Mouse (Mus musculus): Measurements from ENCODE around the gene Eef1akmt2. TPM values are rescaled to one million over a fixed set of nuclear protein-coding genes. Genes with fewer than 3 reads are reported as not detected.

Gene Eef1akmt2
- polyA plus RNA-seq, 1 experiment from 2014 or later: 98.9 TPM

DNA sequence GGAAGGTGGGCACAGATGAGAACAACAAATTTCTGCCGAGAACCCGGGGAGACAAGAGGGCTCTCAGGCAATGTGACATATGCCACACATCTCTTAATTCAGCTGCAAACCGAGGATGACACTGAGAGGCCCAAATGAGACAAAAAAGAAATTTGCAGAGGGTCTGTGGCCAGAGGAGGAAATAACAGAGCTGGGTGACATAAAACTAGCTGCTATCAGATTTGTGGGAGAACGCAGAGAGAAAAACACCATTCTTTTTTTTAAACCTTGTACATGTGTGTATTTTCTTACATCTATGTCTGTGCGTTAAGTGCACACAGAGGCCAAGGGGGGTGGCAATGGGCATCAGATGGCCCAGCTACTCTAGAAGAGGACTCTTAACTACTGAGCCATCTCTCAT is 57.3 kb downstream of the Eef1akmt2 start:
- ATAC-seq: no peak
- no peaks in the 10 kb centered on the region for H3K9me3 ChIP-seq
- H3K4me3 ChIP-seq (replicated peaks): no peak overlapping the region
- H3K4me2 ChIP-seq (replicated peaks): no peak overlapping the region
- H3K4me1 ChIP-seq (replicated peaks): peaks cover 8% of the 10 kb centered on the region
- peaks cover 4% of the 10 kb centered on the region; the same call in 1 of the 2 replicates for H3K36me3 ChIP-seq
- no peak overlapping the region for H3K27ac ChIP-seq
- WGBS: 93% methylated on average over 5 of the region's 5 CpGs
- H3K27me3 ChIP-seq: no peaks in the 10 kb centered on the region
- H3K9ac ChIP-seq (replicated peaks): no peak overlapping the region

DNA sequence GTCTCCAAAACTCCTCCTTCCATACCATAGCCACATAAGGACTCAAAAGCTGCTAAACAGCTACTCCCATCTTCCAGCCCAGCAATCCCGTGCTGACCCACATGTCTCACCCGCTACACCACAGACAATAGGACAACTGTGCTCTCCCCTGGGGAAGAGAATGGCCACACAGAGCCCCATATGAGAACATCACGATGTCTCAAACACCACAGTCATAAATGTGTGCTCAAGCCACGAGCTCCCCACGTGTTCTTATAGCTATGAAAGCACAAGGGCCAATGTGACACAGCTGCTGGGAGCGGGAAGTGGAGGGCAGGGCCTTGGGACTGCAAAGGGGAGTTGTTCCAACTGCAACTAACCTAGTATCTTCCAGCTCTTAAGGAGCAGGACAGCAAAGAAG is 59.0 kb downstream of the Eef1akmt2 start:
- no peak overlapping the region for H3K27ac ChIP-seq
- no peak overlapping the region for H3K9ac ChIP-seq (replicated peaks)
- 81% methylated on average over 6 of the region's 6 CpGs for WGBS
- no peak overlapping the region for H3K4me2 ChIP-seq (replicated peaks)
- H3K36me3 ChIP-seq: peaks cover 8% of the 10 kb centered on the region; the same call in 1 of the 2 replicates
- ATAC-seq: no peak
- H3K27me3 ChIP-seq: no peaks in the 10 kb centered on the region
- peaks cover 8% of the 10 kb centered on the region for H3K4me1 ChIP-seq (replicated peaks)
- H3K9me3 ChIP-seq: no peaks in the 10 kb centered on the region
- no peak overlapping the region for H3K4me3 ChIP-seq (replicated peaks)

DNA sequence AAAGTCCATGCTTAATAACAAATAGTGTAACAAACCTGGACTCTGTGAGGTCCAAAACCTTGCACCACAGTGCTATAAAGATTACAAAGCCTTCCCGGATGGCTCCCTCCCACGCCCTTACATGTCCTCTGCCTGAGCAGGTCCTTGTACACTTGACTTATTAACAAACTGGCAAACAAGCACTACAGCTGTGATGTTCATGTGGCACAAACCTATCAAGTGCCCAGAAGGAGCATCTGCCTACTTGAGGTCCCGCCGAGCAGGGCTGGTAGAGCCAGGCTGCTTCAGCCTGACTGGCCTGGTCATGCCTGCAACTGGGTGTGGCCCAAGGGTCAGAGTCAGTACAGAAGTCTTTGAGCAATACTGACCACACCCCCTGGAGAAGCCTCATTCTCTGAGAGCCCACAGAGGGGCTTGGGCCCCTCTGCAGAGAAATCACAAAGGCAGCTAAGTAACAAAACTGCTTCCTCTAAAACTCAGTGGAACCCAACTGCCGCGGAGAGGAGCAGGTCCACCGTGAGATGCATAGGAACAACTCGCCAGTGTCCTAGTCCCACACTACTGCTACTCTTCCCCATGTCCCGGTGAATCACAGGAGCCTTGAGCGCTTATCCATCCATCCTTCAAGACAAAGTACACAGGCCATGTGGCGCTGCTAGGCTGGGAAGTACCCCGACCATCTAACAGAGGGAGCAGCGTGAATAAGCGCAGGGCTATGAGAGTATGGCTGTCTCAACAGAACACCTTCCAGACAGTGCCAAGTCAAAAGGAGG is 61.8 kb downstream of the Eef1akmt2 start:
- Histone ChIP-seq H3K36me3 (0 out of 2 replicates have a peak, but pooled peaks cover 4% of the 10 kb centered on the region), H3K9me3 (no peaks in the 10 kb centered on the region), H3K27me3 (no peaks in the 10 kb centered on the region), H3K4me3 (replicated peaks) (no peak overlapping the region), H3K4me2 (replicated peaks) (no peak overlapping the region), H3K27ac (no peak overlapping the region), H3K9ac (replicated peaks) (no peak overlapping the region), H3K4me1 (replicated peaks) (peaks cover 18% of the 10 kb centered on the region)
- ATAC-seq: no peak
- 88% methylated on average over 14 of the region's 14 CpGs for WGBS

DNA sequence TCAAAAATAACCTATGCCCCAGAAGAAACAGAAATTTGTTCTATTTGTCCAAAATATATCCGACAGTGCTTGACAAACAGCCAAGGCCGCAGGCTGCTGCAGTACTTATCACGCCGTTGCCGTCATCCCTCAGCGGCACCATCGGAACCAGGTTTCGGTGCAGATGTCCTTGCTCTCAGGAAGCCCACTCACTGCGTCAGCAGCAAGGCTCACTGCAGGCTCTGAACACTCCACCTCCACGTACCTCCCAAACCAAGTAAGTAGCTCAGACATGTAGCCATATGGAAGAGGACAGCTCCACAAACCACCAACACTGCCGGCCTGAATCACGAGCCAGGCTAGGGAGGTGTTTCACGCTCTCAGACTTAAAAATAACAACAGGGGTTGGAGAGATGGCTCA is 63.6 kb downstream of the Eef1akmt2 start:
- ATAC-seq: no peak
- H3K4me1 ChIP-seq (replicated peaks): peaks cover 16% of the 10 kb centered on the region
- no peak overlapping the region for H3K9ac ChIP-seq (replicated peaks)
- H3K36me3 ChIP-seq: 0 out of 2 replicates have a peak, but pooled peaks cover 4% of the 10 kb centered on the region
- no peaks in the 10 kb centered on the region for H3K9me3 ChIP-seq
- no peaks in the 10 kb centered on the region for H3K27me3 ChIP-seq
- no peak overlapping the region for H3K4me3 ChIP-seq (replicated peaks)
- 97% methylated on average over 13 of the region's 13 CpGs for WGBS
- H3K27ac ChIP-seq: no peak overlapping the region
- H3K4me2 ChIP-seq (replicated peaks): no peak overlapping the region

DNA sequence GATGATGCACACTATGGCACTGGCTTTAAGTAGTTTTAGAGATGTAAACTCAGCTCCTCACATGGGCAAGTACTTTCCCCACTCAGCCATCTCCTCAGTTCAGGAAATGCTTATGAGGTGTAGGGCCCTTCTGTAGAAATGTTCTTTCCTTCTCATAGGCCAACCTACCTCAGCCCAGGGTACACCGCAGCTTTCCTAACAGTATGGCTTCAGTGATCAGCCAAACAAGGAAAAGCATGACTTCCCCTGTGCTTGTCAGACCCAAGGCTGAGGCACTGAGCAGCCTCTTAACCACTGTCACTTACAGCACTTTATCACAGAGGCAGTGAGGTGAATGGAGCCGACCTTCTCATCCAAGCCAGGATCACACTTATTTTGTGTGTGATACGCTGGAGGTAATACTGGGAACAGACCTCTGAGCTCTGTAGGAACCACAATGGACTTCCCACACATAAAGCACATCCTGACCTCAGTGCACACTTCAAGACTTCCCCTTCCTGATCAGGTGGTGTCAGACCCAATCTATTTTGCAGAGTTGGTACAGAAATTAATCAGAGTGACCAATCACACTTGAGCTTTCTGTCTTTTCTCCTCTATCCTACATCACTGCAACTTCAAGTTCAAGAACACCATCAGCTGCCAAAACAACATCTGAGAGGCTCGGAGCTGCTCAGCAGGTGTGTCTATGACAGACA is 64.8 kb downstream of the Eef1akmt2 start:
- Histone ChIP-seq H3K9me3 (no peaks in the 10 kb centered on the region), H3K27me3 (no peaks in the 10 kb centered on the region), H3K4me1 (replicated peaks) (peaks cover 12% of the 10 kb centered on the region), H3K36me3 (0 out of 2 replicates have a peak, but pooled peaks cover 4% of the 10 kb centered on the region), H3K27ac (no peak overlapping the region), H3K9ac (replicated peaks) (no peak overlapping the region), H3K4me2 (replicated peaks) (no peak overlapping the region), H3K4me3 (replicated peaks) (no peak overlapping the region)
- 91% methylated on average over 4 of the region's 4 CpGs for WGBS
- ATAC-seq: no peak

DNA sequence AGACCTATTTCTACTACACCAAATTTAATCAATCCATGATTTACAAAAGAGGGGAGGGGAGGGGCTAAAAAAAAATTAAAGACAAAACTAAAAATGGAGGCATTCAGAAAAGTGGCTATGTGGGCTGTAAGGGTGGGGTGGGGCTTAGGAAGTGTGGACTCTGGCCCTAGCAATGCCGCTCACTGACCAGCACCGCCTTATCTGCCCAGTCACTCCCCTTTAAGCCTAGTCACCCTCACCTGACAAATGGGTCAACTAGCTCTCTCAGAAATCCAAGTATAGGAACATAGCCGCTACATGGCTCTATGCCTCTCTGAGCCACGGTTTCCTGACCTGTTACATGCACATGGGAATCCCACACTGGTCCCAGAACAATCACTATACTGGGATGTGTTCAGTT is 65.5 kb downstream of the Eef1akmt2 start:
- H3K27ac ChIP-seq: no peak overlapping the region
- no peaks in the 10 kb centered on the region for H3K9me3 ChIP-seq
- no peak overlapping the region for H3K9ac ChIP-seq (replicated peaks)
- no peak overlapping the region for H3K4me2 ChIP-seq (replicated peaks)
- H3K36me3 ChIP-seq: 0 out of 2 replicates have a peak, but pooled peaks cover 4% of the 10 kb centered on the region
- no peak overlapping the region for H3K4me3 ChIP-seq (replicated peaks)
- peaks cover 15% of the 10 kb centered on the region for H3K4me1 ChIP-seq (replicated peaks)
- no peaks in the 10 kb centered on the region for H3K27me3 ChIP-seq
- ATAC-seq: no peak
- 94% methylated on average over 4 of the region's 4 CpGs for WGBS

DNA sequence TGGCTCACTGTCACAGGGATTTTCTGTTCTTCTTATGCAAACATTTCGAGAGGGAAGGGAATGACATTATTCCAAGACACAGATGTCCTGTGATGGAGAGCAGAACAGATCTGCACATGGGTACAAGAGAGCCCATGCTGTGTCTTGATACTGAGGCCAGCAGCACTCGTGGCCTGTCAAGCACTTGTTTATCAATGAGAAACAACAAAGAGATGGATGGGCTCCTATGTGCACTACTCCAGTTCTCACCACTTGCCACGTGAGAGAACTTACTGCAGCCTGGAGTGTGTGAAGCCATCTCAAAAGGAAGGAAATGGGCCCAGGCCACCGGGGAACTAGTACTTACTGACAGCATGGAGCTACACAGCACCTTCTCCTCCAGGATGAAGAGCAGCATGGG is 66.0 kb downstream of the Eef1akmt2 start:
- Histone ChIP-seq H3K9me3 (no peaks in the 10 kb centered on the region), H3K9ac (replicated peaks) (no peak overlapping the region), H3K27me3 (no peaks in the 10 kb centered on the region), H3K36me3 (0 out of 2 replicates have a peak, but pooled peaks cover 4% of the 10 kb centered on the region), H3K27ac (no peak overlapping the region), H3K4me2 (replicated peaks) (no peak overlapping the region), H3K4me3 (replicated peaks) (no peak overlapping the region), H3K4me1 (replicated peaks) (peaks cover 20% of the 10 kb centered on the region)
- WGBS: 55% methylated on average over 4 of the region's 4 CpGs
- no peak for ATAC-seq

DNA sequence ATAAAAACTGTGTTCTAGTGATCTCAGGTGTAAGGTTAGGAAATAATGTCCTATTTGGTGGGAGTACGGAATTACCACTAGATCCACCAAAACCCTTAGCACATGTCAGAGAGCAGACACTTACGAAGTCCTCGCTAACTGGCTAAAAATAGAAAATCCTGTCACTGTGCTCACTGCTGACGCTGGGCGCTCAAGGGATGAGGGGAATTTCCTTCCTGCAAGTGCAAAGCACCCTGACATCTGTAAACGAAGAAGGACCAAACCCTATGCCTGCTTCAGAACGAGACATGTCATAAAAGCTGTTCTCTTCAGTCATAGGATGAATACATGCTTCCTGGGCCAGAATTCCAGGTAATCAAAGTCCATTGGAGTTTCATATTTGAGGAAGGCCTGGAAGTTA is 66.5 kb downstream of the Eef1akmt2 start:
- Histone ChIP-seq H3K9me3 (no peaks in the 10 kb centered on the region), H3K36me3 (0 out of 2 replicates have a peak, but pooled peaks cover 4% of the 10 kb centered on the region), H3K4me2 (replicated peaks) (no peak overlapping the region), H3K4me1 (replicated peaks) (peaks cover 25% of the 10 kb centered on the region), H3K4me3 (replicated peaks) (no peak overlapping the region), H3K27ac (no peak overlapping the region), H3K27me3 (no peaks in the 10 kb centered on the region), H3K9ac (replicated peaks) (no peak overlapping the region)
- 78% methylated on average over 7 of the region's 7 CpGs for WGBS
- ATAC-seq: no peak

DNA sequence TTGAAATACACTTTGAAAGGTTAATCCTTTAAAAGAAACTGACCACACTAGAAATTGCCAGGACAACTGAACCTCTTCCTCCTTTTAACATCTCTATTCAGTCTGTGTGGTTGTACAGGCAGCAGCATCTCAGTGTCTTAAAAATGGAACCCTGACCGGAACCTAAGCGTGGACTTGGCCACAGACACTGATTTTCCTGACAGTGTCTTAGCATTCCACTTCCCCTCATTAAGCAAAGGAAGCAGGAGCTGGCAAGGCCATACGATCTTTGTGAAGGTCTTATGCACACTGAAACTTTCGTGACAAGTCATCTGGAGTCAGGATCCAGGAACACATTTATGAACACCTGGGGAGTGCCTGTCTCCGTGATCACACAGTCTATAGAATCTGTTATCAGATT is 68.4 kb downstream of the Eef1akmt2 start:
- no peaks in the 10 kb centered on the region for H3K27me3 ChIP-seq
- no peak overlapping the region for H3K9ac ChIP-seq (replicated peaks)
- H3K4me3 ChIP-seq (replicated peaks): no peak overlapping the region
- no peak for ATAC-seq
- H3K27ac ChIP-seq: no peak overlapping the region
- no peak overlapping the region for H3K4me2 ChIP-seq (replicated peaks)
- 87% methylated on average over 5 of the region's 5 CpGs for WGBS
- 0 out of 2 replicates have a peak, but pooled peaks cover 4% of the 10 kb centered on the region for H3K36me3 ChIP-seq
- no peaks in the 10 kb centered on the region for H3K9me3 ChIP-seq
- H3K4me1 ChIP-seq (replicated peaks): peaks cover 35% of the 10 kb centered on the region

DNA sequence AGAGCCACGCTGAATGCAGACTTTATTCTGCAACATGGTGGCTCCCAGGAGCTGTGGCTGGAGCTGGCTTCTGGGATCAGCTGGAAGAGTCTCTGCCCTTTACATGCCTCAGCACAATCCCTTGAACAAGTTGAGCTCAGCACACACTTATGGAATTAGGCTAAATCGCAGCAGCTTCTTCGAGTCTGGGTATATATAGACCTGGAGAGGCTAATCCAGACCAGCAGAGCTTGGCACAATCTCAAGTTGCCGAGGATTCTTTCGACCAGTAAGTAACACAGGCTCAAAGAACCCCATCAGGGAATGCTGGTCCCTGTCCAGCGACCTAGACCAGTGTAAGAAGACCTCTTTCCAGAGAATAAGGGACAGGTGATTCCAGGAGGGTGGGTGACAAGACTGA is 70.6 kb downstream of the Eef1akmt2 start:
- Histone ChIP-seq H3K27me3 (no peaks in the 10 kb centered on the region), H3K4me2 (replicated peaks) (no peak overlapping the region), H3K36me3 (peaks cover 23% of the 10 kb centered on the region), H3K4me1 (replicated peaks) (peaks cover 35% of the 10 kb centered on the region), H3K4me3 (replicated peaks) (no peak overlapping the region), H3K9ac (replicated peaks) (no peak overlapping the region), H3K9me3 (no peaks in the 10 kb centered on the region), H3K27ac (peak overlapping the region; percentile 67)
- 56% methylated on average over 6 of the region's 6 CpGs for WGBS
- ATAC-seq: no peak

DNA sequence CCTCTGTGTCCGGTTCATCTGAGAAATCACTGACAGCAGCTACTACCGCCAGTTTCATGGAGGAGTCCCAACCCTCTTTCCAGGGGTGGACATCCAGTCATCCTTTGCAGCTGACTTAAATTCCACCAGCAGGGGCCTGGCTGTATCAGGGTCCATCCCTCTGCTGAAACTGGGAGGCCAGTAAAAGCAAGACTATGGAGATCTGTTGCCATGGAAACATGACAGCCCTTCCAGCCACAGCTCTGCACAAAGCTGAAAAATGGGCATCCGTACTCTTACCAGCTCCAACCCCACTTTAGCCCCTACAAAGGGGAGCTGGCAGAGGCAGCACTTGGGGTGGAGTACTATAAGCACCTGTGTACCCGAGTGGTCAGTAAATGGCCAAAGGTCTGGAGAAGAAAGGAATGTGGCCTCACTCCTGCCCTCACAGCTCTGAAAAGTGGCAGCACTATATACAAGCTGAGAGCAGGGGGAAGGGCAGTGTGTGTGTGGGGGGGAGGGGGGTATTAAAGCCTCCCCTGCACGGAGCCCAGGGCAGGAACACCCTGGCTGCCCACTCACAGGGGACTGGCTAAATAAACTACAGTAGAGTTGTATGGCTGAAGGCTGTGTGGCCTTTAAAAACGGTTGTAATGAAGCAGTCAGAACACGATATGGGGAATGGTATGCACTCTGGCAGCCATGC is 71.2 kb downstream of the Eef1akmt2 start:
- H3K9me3 ChIP-seq: no peaks in the 10 kb centered on the region
- peaks cover 29% of the 10 kb centered on the region for H3K4me1 ChIP-seq (replicated peaks)
- no peaks in the 10 kb centered on the region for H3K27me3 ChIP-seq
- H3K9ac ChIP-seq (replicated peaks): 0 out of 2 replicates have a peak overlapping the region, but pooled peaks have one; percentile 11
- H3K4me2 ChIP-seq (replicated peaks): no peak overlapping the region
- peak; percentile 85 for ATAC-seq
- peak overlapping the region; percentile 67 for H3K27ac ChIP-seq
- 7% methylated on average over 7 of the region's 7 CpGs for WGBS
- H3K4me3 ChIP-seq (replicated peaks): no peak overlapping the region
- peaks cover 28% of the 10 kb centered on the region for H3K36me3 ChIP-seq

DNA sequence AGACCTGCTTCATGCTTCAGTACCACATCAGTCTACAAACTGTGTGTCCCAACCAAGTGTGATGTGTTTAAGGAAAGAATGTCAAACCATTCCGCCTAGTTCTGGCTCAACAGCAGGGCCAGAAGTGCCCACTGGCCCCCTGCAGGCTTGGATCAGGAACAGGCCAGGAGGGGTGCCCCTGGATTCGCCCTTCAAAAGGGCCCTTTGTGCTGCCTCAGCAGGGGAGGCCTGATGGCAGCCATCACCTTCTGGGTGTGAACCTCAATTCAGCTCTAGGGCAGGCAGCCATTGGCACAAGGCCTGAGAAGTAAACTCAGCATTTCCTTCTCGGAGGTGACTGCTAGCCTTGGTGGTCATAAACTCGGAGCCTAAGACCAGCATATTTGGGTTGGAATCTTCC is 71.9 kb downstream of the Eef1akmt2 start:
- WGBS: 39% methylated on average over 4 of the region's 4 CpGs
- H3K4me2 ChIP-seq (replicated peaks): no peak overlapping the region
- H3K27me3 ChIP-seq: no peaks in the 10 kb centered on the region
- H3K4me1 ChIP-seq (replicated peaks): peaks cover 25% of the 10 kb centered on the region
- H3K27ac ChIP-seq: peak overlapping the region; percentile 61; the same call in 1 of the 2 replicates
- ATAC-seq: peak; percentile 57; the same call in 1 of the 2 replicates
- H3K36me3 ChIP-seq: peaks cover 32% of the 10 kb centered on the region
- H3K9ac ChIP-seq (replicated peaks): 0 out of 2 replicates have a peak overlapping the region, but pooled peaks have one; percentile 11
- H3K9me3 ChIP-seq: no peaks in the 10 kb centered on the region
- H3K4me3 ChIP-seq (replicated peaks): no peak overlapping the region

All from midbrain, embryonic 13.5 days (tissue).